Mouse (Mus musculus): ENCODE measurements around the gene BC024978. TPM values are rescaled to one million over a fixed set of nuclear protein-coding genes. Genes with fewer than 3 reads are reported as not detected.

Gene BC024978
- total and polyA plus RNA-seq, 3 experiments = 1.6 to 9.4 (median 1.7) TPM

DNA sequence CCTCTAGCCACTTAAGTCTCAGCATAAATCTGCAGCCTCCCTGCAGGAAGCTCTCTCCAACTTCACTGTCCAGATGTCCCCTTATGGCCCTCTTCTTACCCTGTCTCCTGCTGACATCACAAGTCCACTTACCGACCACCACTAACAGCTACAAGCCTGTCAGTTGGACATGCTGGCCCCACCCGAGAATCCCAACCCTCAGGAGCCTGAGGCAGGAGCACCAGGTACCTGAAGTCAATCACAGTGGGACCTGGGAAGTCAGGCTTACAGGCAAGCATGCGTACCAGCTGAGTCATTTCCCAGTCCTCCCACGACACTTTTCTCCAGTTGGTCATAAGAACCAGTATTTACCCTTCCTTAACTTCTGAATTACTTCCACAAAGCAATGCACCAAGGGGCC lies 1.9 kb upstream of the BC024978 start:
- Histone ChIP-seq H3K36me3 (replicated peaks in 1 of 2; ENCODE audit: control insufficient read depth in 1 of 2, insufficient read depth in 1 of 2, low read length in 1 of 2) (peaks cover 49 to 72% of the 10 kb centered on the region in 2 experiments), H3K27me3 (replicated peaks) (no peaks in the 10 kb centered on the region), H3K4me2 (ENCODE audit: insufficient read depth, low read depth, poor library complexity, severe bottlenecking) (no peak overlapping the region; the same call in 1 of the 2 replicates), H3K27ac (ENCODE audit: insufficient read depth, low read depth) (no peak overlapping the region), H3K4me1 (ENCODE audit: control insufficient read depth in 1 of 2, insufficient read depth in 2 of 2) (peaks cover 15 to 53% of the 10 kb centered on the region in 2 experiments), H3K9me3 (replicated peaks; ENCODE audit: low read length) (peaks cover 8% of the 10 kb centered on the region), H3K4me3 (replicated peaks in 1 of 3; ENCODE audit: low read depth in 2 of 3, low read length in 2 of 3, poor library complexity in 1 of 3) (peak overlapping the region in 1 of 3 experiments; percentile 20), H3K9ac (ENCODE audit: insufficient read depth, low read depth) (no peak overlapping the region), H3K79me2 (replicated peaks; ENCODE audit: control insufficient read depth, extremely low read depth, insufficient read depth, poor library complexity, severe bottlenecking) (peaks cover 40% of the 10 kb centered on the region)
- no peak for TF ChIP-seq MAFK (IDR thresholded peaks at IDR 0.05; ENCODE audit: insufficient replicate concordance, low read length)
- TF ChIP-seq ZKSCAN1 (IDR thresholded peaks at IDR 0.05; ENCODE audit: borderline replicate concordance, low read depth, low read length) = no peak
- TF ChIP-seq ZC3H11A (IDR thresholded peaks at IDR 0.05; ENCODE audit: low read depth, low read length) = no peak
- DNase-seq (ENCODE audit: extremely low read depth) = no peak
- dilution Hi-C loops (cut with MboI; ENCODE audit: extremely low pct_ligation_motif_present, extremely low pct_unique_long_range_greater_than_20kb, low sequenced_read_pairs) (no loop called here), in situ Hi-C loops (cut with MboI; ENCODE audit: low pct_ligation_motif_present, low pct_unique_long_range_greater_than_20kb, low sequenced_read_pairs) (loop anchor here (5.0 kb wide), 1 partner anchor 34 kb away; the partner anchor contains the start of gene Itpkc)

GRCm38 (mm10) chr7:27197136-27197535 lies 1.6 kb downstream of the BC024978 start:
- in situ Hi-C loops (cut with MboI; ENCODE audit: low pct_ligation_motif_present, low pct_unique_long_range_greater_than_20kb, low sequenced_read_pairs) (no loop called here), dilution Hi-C loops (cut with MboI; ENCODE audit: extremely low pct_ligation_motif_present, extremely low pct_unique_long_range_greater_than_20kb, low sequenced_read_pairs) (no loop called here)
- Histone ChIP-seq H3K79me2 (replicated peaks; ENCODE audit: control insufficient read depth, extremely low read depth, insufficient read depth, poor library complexity, severe bottlenecking) (peaks cover 31% of the 10 kb centered on the region), H3K4me3 (replicated peaks in 1 of 3; ENCODE audit: low read depth in 2 of 3, low read length in 2 of 3, poor library complexity in 1 of 3) (no peak overlapping the region), H3K27me3 (replicated peaks) (no peaks in the 10 kb centered on the region), H3K4me1 (ENCODE audit: control insufficient read depth in 1 of 2, insufficient read depth in 2 of 2) (peaks cover 13 to 64% of the 10 kb centered on the region in 2 experiments), H3K9me3 (replicated peaks; ENCODE audit: low read length) (no peaks in the 10 kb centered on the region), H3K4me2 (ENCODE audit: insufficient read depth, low read depth, poor library complexity, severe bottlenecking) (peak overlapping the region; percentile 31; the same call in 1 of the 2 replicates), H3K9ac (ENCODE audit: insufficient read depth, low read depth) (0 out of 2 replicates have a peak overlapping the region, but pooled peaks have one; percentile 91), H3K27ac (ENCODE audit: insufficient read depth, low read depth) (no peak overlapping the region), H3K36me3 (replicated peaks in 1 of 2; ENCODE audit: control insufficient read depth in 1 of 2, insufficient read depth in 1 of 2, low read length in 1 of 2) (peaks cover 18 to 57% of the 10 kb centered on the region in 2 experiments)
- TF ChIP-seq MYC (IDR thresholded peaks at IDR 0.05; ENCODE audit: low read depth, low read length) = no peak
- 0 out of 2 replicates have a peak, but pooled peaks have one; percentile 15 for TF ChIP-seq CHD2 (IDR thresholded peaks at IDR 0.05; ENCODE audit: low read length)
- no peak for DNase-seq (ENCODE audit: extremely low read depth)

DNA sequence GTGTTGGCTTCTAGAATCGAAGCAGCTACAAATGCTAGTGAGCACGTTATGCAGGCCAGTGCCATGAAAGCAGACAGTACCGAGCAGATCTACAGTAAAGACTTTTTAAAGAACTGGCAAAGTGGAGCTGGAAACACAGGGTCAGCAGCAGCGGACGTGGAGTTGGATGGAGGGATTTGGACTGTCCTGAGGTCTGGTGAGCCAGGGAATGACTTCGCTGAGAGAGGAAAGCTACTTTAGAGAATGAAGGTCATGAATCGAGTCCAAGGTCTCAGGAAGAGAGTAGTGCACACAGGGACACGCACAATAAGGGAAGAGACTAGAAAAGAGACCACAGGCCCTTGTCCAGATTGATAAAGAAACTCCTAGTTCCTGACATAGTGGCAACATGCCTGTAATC lies 2.1 kb downstream of the BC024978 start:
- DNase-seq (ENCODE audit: extremely low read depth) = no peak
- no peaks in the 10 kb centered on the region for H3K9me3 ChIP-seq (replicated peaks; ENCODE audit: low read length)
- in situ Hi-C loops (cut with MboI; ENCODE audit: low pct_ligation_motif_present, low pct_unique_long_range_greater_than_20kb, low sequenced_read_pairs) (no loop called here), dilution Hi-C loops (cut with MboI; ENCODE audit: extremely low pct_ligation_motif_present, extremely low pct_unique_long_range_greater_than_20kb, low sequenced_read_pairs) (no loop called here)
- peaks cover 15 to 57% of the 10 kb centered on the region in 2 experiments for H3K36me3 ChIP-seq (replicated peaks in 1 of 2; ENCODE audit: control insufficient read depth in 1 of 2, insufficient read depth in 1 of 2, low read length in 1 of 2)
- H3K9ac ChIP-seq (ENCODE audit: insufficient read depth, low read depth) = no peak overlapping the region
- H3K27ac ChIP-seq (ENCODE audit: insufficient read depth, low read depth) = no peak overlapping the region
- H3K27me3 ChIP-seq (replicated peaks) = no peaks in the 10 kb centered on the region
- peaks cover 11 to 59% of the 10 kb centered on the region in 2 experiments for H3K4me1 ChIP-seq (ENCODE audit: control insufficient read depth in 1 of 2, insufficient read depth in 2 of 2)
- TF ChIP-seq E2F4 (IDR thresholded peaks at IDR 0.05; ENCODE audit: insufficient replicate concordance, low read depth, low read length) (no peak), BHLHE40 (IDR thresholded peaks at IDR 0.05; ENCODE audit: low read depth, low read length) (no peak), CHD1 (IDR thresholded peaks at IDR 0.05; ENCODE audit: low read depth, low read length) (no peak), SIN3A (IDR thresholded peaks at IDR 0.05; ENCODE audit: low read length) (no peak), RAD21 (IDR thresholded peaks at IDR 0.05; ENCODE audit: low read depth, low read length) (no peak), ETS1 (conservative IDR thresholded peaks at IDR 0.05; ENCODE audit: low read depth, low read length) (no peak), MEF2A (IDR thresholded peaks at IDR 0.05; ENCODE audit: borderline replicate concordance, low read depth, low read length) (no peak), MAX (IDR thresholded peaks at IDR 0.05; ENCODE audit: low read length) (no peak), MXI1 (IDR thresholded peaks at IDR 0.05; ENCODE audit: low read depth, low read length) (no peak), CHD2 (IDR thresholded peaks at IDR 0.05; ENCODE audit: low read length) (no peak), UBTF (IDR thresholded peaks at IDR 0.05; ENCODE audit: low read depth, low read length) (no peak)
- no peak overlapping the region for H3K4me2 ChIP-seq (ENCODE audit: insufficient read depth, low read depth, poor library complexity, severe bottlenecking)
- H3K4me3 ChIP-seq (replicated peaks in 1 of 3; ENCODE audit: low read depth in 2 of 3, low read length in 2 of 3, poor library complexity in 1 of 3) = no peak overlapping the region
- peaks cover 27% of the 10 kb centered on the region for H3K79me2 ChIP-seq (replicated peaks; ENCODE audit: control insufficient read depth, extremely low read depth, insufficient read depth, poor library complexity, severe bottlenecking)

Data from CH12.LX (cell line).